Mouse (Mus musculus): ENCODE data around the gene Afdn. TPM values are rescaled to one million over a fixed set of nuclear protein-coding genes. Genes with fewer than 3 reads are reported as not detected.

Gene Afdn
- polyA plus RNA-seq (2015; fragmentation: Nextera tagmentation; extraction: Ambion mirVana) = 142 and 146 TPM in 2 replicates

- H3K4me2 ChIP-seq (ENCODE audit: low read length) = peak within 1 kb of the TSS; percentile 87
- H3K36me3 ChIP-seq (ENCODE audit: control insufficient read depth, insufficient read depth) = no peaks in the 10 kb centered on the region
- H3K4me1 ChIP-seq (replicated peaks; ENCODE audit: control insufficient read depth, insufficient read depth, low read length) = peaks cover 27% of the 10 kb centered on the region
- peak within 1 kb of the TSS; percentile 97 for H3K4me3 ChIP-seq (replicated peaks; ENCODE audit: low read length)
- ATAC-seq = peak; percentile 82
- H3K27me3 ChIP-seq (replicated peaks; ENCODE audit: control insufficient read depth, insufficient read depth, low read length) = no peaks in the 10 kb centered on the region
- H3K9ac ChIP-seq (replicated peaks; ENCODE audit: low read depth, low read length) = peak within 1 kb of the TSS; percentile 98
- no peaks in the 10 kb centered on the region for H3K9me3 ChIP-seq (ENCODE audit: control insufficient read depth, low read length)
- H3K27ac ChIP-seq (ENCODE audit: low read length) = peak within 1 kb of the TSS; percentile 98
- WGBS = under 1% methylated on average over 66 of the region's 108 CpGs
Measured at GRCm38 (mm10) chr17:13759853-13760627, at the start of gene Afdn. Gene Afdn, plus strand, starts transcription at chr17:13760539.

GRCm38 (mm10) chr17:13711173-13711572 is 49.2 kb upstream of the Afdn start:
- no peaks in the 10 kb centered on the region for H3K9me3 ChIP-seq (ENCODE audit: control insufficient read depth, low read length)
- no peak overlapping the region for H3K4me2 ChIP-seq (ENCODE audit: low read length)
- H3K9ac ChIP-seq (replicated peaks; ENCODE audit: low read depth, low read length) = no peak overlapping the region
- H3K27me3 ChIP-seq (replicated peaks; ENCODE audit: control insufficient read depth, insufficient read depth, low read length) = no peaks in the 10 kb centered on the region
- WGBS = 79% methylated on average over 5 of the region's 5 CpGs
- no peaks in the 10 kb centered on the region for H3K4me1 ChIP-seq (replicated peaks; ENCODE audit: control insufficient read depth, insufficient read depth, low read length)
- H3K36me3 ChIP-seq (ENCODE audit: control insufficient read depth, insufficient read depth) = no peaks in the 10 kb centered on the region
- no peak overlapping the region for H3K4me3 ChIP-seq (replicated peaks; ENCODE audit: low read length)
- no peak for ATAC-seq
- H3K27ac ChIP-seq (ENCODE audit: low read length) = no peak overlapping the region

GRCm38 (mm10) chr17:13712116-13712515 is 48.2 kb upstream of the Afdn start:
- no peak for ATAC-seq
- Histone ChIP-seq H3K36me3 (ENCODE audit: control insufficient read depth, insufficient read depth) (no peaks in the 10 kb centered on the region), H3K9ac (replicated peaks; ENCODE audit: low read depth, low read length) (no peak overlapping the region), H3K27ac (ENCODE audit: low read length) (no peak overlapping the region), H3K4me1 (replicated peaks; ENCODE audit: control insufficient read depth, insufficient read depth, low read length) (no peaks in the 10 kb centered on the region), H3K4me3 (replicated peaks; ENCODE audit: low read length) (no peak overlapping the region), H3K9me3 (ENCODE audit: control insufficient read depth, low read length) (no peaks in the 10 kb centered on the region), H3K27me3 (replicated peaks; ENCODE audit: control insufficient read depth, insufficient read depth, low read length) (no peaks in the 10 kb centered on the region), H3K4me2 (ENCODE audit: low read length) (no peak overlapping the region)
- WGBS = 80% methylated on average over 6 of the region's 6 CpGs

GRCm38 (mm10) chr17:13712518-13712917 is 47.8 kb upstream of the Afdn start:
- Histone ChIP-seq H3K36me3 (ENCODE audit: control insufficient read depth, insufficient read depth) (no peaks in the 10 kb centered on the region), H3K27me3 (replicated peaks; ENCODE audit: control insufficient read depth, insufficient read depth, low read length) (no peaks in the 10 kb centered on the region), H3K4me1 (replicated peaks; ENCODE audit: control insufficient read depth, insufficient read depth, low read length) (no peaks in the 10 kb centered on the region), H3K27ac (ENCODE audit: low read length) (no peak overlapping the region), H3K4me3 (replicated peaks; ENCODE audit: low read length) (no peak overlapping the region), H3K9ac (replicated peaks; ENCODE audit: low read depth, low read length) (no peak overlapping the region), H3K4me2 (ENCODE audit: low read length) (no peak overlapping the region), H3K9me3 (ENCODE audit: control insufficient read depth, low read length) (no peaks in the 10 kb centered on the region)
- WGBS = over 99% methylated on average over 3 of the region's 3 CpGs
- ATAC-seq = no peak

- H3K4me2 ChIP-seq (ENCODE audit: low read length) = no peak overlapping the region
- ATAC-seq = no peak
- H3K4me1 ChIP-seq (replicated peaks; ENCODE audit: control insufficient read depth, insufficient read depth, low read length) = no peaks in the 10 kb centered on the region
- 91% methylated on average over 4 of the region's 4 CpGs for WGBS
- H3K4me3 ChIP-seq (replicated peaks; ENCODE audit: low read length) = no peak overlapping the region
- no peaks in the 10 kb centered on the region for H3K27me3 ChIP-seq (replicated peaks; ENCODE audit: control insufficient read depth, insufficient read depth, low read length)
- no peak overlapping the region for H3K27ac ChIP-seq (ENCODE audit: low read length)
- no peaks in the 10 kb centered on the region for H3K36me3 ChIP-seq (ENCODE audit: control insufficient read depth, insufficient read depth)
- no peaks in the 10 kb centered on the region for H3K9me3 ChIP-seq (ENCODE audit: control insufficient read depth, low read length)
- H3K9ac ChIP-seq (replicated peaks; ENCODE audit: low read depth, low read length) = no peak overlapping the region
Measured at GRCm38 (mm10) chr17:13714128-13714527, 46.2 kb upstream of the Afdn start.

- Histone ChIP-seq H3K36me3 (ENCODE audit: control insufficient read depth, insufficient read depth) (no peaks in the 10 kb centered on the region), H3K4me2 (ENCODE audit: low read length) (no peak overlapping the region), H3K4me3 (replicated peaks; ENCODE audit: low read length) (no peak overlapping the region), H3K9ac (replicated peaks; ENCODE audit: low read depth, low read length) (no peak overlapping the region), H3K4me1 (replicated peaks; ENCODE audit: control insufficient read depth, insufficient read depth, low read length) (no peaks in the 10 kb centered on the region), H3K27ac (ENCODE audit: low read length) (no peak overlapping the region), H3K27me3 (replicated peaks; ENCODE audit: control insufficient read depth, insufficient read depth, low read length) (no peaks in the 10 kb centered on the region), H3K9me3 (ENCODE audit: control insufficient read depth, low read length) (no peaks in the 10 kb centered on the region)
- 73% methylated on average over 4 of the region's 4 CpGs for WGBS
- ATAC-seq = no peak
Measured at GRCm38 (mm10) chr17:13714654-13715053, 45.7 kb upstream of the Afdn start.

- no peaks in the 10 kb centered on the region for H3K27me3 ChIP-seq (replicated peaks; ENCODE audit: control insufficient read depth, insufficient read depth, low read length)
- 68% methylated on average over 9 of the region's 9 CpGs for WGBS
- H3K4me2 ChIP-seq (ENCODE audit: low read length) = no peak overlapping the region
- H3K4me1 ChIP-seq (replicated peaks; ENCODE audit: control insufficient read depth, insufficient read depth, low read length) = no peaks in the 10 kb centered on the region
- no peak overlapping the region for H3K27ac ChIP-seq (ENCODE audit: low read length)
- no peaks in the 10 kb centered on the region for H3K36me3 ChIP-seq (ENCODE audit: control insufficient read depth, insufficient read depth)
- no peak overlapping the region for H3K9ac ChIP-seq (replicated peaks; ENCODE audit: low read depth, low read length)
- no peaks in the 10 kb centered on the region for H3K9me3 ChIP-seq (ENCODE audit: control insufficient read depth, low read length)
- no peak overlapping the region for H3K4me3 ChIP-seq (replicated peaks; ENCODE audit: low read length)
- no peak for ATAC-seq
Measured at GRCm38 (mm10) chr17:13715511-13715910, 44.8 kb upstream of the Afdn start.

- H3K4me3 ChIP-seq (replicated peaks; ENCODE audit: low read length) = no peak overlapping the region
- no peak for ATAC-seq
- no peaks in the 10 kb centered on the region for H3K4me1 ChIP-seq (replicated peaks; ENCODE audit: control insufficient read depth, insufficient read depth, low read length)
- H3K9ac ChIP-seq (replicated peaks; ENCODE audit: low read depth, low read length) = no peak overlapping the region
- 95% methylated on average over 6 of the region's 6 CpGs for WGBS
- no peak overlapping the region for H3K27ac ChIP-seq (ENCODE audit: low read length)
- no peaks in the 10 kb centered on the region for H3K9me3 ChIP-seq (ENCODE audit: control insufficient read depth, low read length)
- no peaks in the 10 kb centered on the region for H3K36me3 ChIP-seq (ENCODE audit: control insufficient read depth, insufficient read depth)
- H3K27me3 ChIP-seq (replicated peaks; ENCODE audit: control insufficient read depth, insufficient read depth, low read length) = no peaks in the 10 kb centered on the region
- H3K4me2 ChIP-seq (ENCODE audit: low read length) = no peak overlapping the region
Measured at GRCm38 (mm10) chr17:13716336-13716735, 44.0 kb upstream of the Afdn start.

GRCm38 (mm10) chr17:13717428-13717827 is 42.9 kb upstream of the Afdn start:
- no peak for ATAC-seq
- H3K27me3 ChIP-seq (replicated peaks; ENCODE audit: control insufficient read depth, insufficient read depth, low read length) = no peaks in the 10 kb centered on the region
- no peaks in the 10 kb centered on the region for H3K36me3 ChIP-seq (ENCODE audit: control insufficient read depth, insufficient read depth)
- no peaks in the 10 kb centered on the region for H3K9me3 ChIP-seq (ENCODE audit: control insufficient read depth, low read length)
- peaks cover 3% of the 10 kb centered on the region; the same call in 1 of the 2 replicates for H3K4me1 ChIP-seq (replicated peaks; ENCODE audit: control insufficient read depth, insufficient read depth, low read length)
- no peak overlapping the region for H3K9ac ChIP-seq (replicated peaks; ENCODE audit: low read depth, low read length)
- no peak overlapping the region for H3K27ac ChIP-seq (ENCODE audit: low read length)
- no peak overlapping the region for H3K4me3 ChIP-seq (replicated peaks; ENCODE audit: low read length)
- 87% methylated on average over 11 of the region's 11 CpGs for WGBS
- H3K4me2 ChIP-seq (ENCODE audit: low read length) = no peak overlapping the region
